Mouse (Mus musculus) inflammation-experienced regulatory T-cells, adult 6 months (primary cell): ENCODE results near the gene Nr2f6. TPM values are rescaled to one million over a fixed set of nuclear protein-coding genes. Genes with fewer than 3 reads are reported as not detected.

Experiments
- ATAC-seq: one replicate; pipeline ENCODE4 v1.8.0; 2017
- polyA plus RNA-seq, 3 experiments: library from polyadenylated mRNA; unstranded; fragments of 100-300 nt; shearing (Covaris generic); gene quantifications; one replicate each; pipeline ENCODE4 v1.2.1; 2017

Nr2f6 gene
- polyA plus RNA-seq, 3 experiments from 2014 or later = 0.93 to 2.4 (median 1.1) TPM

GRCm38 (mm10) chr8:71388267-71388666, 6.5 kb upstream of the Nr2f6 start:
- no peak for ATAC-seq

DNA sequence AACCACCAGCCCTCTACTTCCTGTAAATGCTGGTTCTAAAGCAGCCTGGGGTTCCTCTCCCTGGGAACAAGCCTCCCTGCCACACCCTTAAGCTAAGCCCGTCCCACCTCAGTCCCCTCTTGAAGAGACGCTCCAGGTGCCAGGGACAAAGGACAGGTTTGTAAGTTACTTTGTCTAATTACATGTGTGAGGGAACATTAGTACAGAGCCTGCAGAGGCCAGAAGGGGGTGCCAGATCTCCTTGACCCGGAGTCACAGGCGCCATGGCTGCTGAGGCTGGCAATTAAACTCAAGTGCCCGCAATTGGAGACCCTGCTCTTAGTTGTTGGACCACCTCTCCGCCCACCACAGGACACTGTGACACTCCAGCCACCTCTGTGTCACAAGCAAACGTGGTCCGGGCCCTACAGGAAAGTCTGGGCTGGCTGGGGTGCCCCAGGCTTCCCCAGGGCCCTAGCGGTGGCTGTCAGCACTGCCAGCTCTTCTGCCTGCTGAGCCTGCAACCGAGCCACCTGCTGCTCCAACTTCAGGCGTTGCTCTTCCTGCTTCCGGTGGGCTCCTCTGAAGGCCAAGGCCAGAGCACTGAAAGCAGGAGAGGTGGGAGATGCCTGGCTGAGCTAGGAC, 3.6 kb upstream of the Nr2f6 start:
- ATAC-seq = no peak

DNA sequence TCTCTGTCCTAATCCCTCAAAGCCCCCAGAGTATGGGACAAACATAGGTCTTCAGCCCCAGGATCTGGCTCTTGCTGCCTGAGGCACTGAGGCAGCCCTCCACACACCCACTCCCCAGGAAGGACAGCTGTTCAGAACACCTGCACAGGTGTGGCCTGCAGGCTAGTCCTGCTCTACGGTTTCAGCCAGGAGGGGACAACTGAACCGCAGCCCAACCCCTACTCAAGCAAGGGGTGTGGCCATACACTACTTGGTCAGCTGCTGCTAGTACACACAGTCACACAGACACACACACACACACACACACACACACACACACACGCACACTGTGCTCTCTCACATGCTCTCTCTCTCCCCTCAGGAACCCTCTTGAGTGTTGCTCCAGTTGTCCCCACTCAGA, 2.1 kb upstream of the Nr2f6 start:
- ATAC-seq = no peak

GRCm38 (mm10) chr8:71383396-71383795, 1.6 kb upstream of the Nr2f6 start:
- no peak for ATAC-seq

GRCm38 (mm10) chr8:71381971-71382961, 506 bp upstream of the Nr2f6 start:
- ATAC-seq = peak; percentile 69

DNA sequence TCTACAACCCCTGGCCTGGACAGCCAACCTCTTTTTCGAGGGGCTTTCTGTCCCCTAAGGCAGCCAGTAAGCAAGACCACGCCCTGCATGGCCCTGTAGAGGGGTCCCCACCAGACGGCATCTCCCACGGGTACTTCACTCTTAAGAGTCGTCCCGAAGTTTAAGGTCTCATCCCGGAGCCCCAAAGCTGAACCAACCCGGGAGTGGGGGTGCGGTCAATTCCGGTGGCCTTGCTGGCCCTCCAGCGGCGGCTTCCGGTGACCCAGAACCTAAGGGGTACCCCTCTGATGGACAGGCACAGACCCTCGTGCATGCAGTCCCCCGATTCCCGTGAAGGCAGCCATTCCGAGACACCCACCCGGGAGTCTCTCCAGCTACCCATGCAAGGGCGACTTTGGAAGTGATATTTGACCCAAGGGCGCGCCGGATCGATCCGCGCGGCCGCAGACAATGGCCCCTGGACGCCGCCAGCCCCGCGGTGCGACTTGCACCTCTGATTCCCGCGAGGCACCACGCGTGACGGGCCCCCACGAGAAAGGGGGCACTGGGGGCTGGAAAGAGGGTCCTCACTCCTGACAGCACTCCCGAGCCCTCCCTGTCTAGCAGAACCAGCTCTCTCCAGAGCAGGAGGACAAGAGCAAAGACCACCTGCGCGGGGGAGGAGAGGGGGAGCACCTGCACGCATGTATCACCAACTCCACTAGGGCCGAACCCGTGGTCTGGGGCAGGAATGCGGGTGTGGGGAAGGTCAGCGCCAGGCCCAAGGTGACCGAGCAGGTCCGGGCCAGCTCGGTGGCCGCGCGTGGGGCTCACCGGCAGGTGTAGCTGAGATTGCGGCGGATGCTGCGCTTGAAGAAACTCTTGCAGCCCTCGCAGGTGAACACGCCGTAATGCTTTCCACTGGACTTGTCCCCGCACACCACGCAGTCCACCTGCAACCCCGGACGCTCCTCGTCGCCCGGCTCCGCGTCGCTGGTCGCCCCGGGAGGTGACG, 1.3 kb downstream of the Nr2f6 start:
- ATAC-seq = no peak

DNA sequence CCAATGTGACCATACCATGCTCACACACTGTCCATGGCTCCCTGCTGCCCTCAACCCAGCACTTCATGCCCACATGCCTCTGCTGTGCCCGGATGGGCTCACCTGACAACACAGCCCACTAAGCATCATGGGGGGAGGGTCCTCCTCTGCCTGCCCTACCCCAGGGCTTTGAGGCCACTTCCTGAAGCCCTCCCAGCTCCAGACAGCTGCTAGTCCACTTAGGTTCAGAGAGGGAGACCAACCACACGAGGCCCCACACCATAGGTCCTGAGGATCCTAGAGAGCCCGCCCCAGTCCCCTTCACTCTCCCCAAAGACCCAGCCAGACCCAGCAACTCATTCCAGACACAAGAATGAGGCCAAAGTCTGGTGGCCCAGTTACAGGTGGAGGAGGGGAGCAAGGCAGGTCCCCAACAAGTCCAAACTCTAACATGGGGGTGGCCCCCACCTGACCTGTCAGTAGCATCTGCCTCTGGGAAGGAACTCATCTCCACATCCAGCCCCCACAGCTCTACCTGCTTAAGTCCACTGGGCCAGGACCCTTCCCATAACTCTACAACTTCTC, 2.2 kb downstream of the Nr2f6 start:
- no peak for ATAC-seq

DNA sequence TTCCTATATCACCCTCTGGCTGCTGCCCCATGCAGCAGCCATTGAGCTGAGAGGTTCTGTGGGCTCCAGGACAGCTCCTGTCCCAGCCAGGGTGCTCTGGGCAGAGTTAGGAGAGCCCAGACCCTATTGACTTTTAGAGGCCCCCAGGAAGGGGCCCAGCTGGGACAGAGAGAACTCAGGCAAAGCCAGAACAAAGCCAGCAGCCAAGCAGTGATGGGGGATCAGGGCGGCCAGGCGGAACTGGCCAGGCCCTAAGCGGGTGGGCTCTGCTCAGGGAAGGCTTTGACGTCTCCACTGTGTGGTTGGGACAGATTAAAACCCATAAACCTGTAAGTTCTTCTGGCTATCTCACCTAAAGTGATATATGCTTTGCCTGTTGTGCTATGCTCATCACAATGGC, 2.8 kb downstream of the Nr2f6 start:
- ATAC-seq = no peak

DNA sequence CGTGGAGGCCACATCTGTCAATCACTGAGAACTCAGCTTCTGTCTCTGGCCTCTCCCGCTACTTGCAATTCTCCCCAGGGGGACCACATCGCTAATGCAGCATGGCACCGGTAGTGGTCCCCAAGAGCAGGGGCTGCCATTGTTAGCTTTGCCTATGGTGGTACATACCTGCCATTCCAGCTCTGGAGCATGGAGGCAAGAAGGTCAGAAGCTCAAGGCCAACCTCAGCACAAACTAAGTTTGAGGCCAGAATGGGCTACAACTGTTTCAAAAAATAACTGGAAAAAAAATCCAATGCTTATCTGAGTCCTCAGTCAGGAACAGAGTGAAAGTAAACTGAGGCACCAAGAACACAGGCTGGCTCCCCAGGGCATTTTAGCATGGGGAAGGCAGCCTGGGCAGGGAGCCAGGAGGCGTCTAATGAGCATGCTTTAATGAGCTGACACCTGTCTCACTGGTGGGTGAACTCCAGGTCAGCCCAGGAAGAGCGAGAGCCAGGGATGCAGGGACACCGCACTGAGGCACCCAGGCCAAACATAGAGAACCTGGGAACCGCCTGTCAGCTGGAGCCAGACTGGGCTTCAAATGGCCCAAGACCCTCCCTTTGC, 5.2 kb downstream of the Nr2f6 start:
- no peak for ATAC-seq

DNA sequence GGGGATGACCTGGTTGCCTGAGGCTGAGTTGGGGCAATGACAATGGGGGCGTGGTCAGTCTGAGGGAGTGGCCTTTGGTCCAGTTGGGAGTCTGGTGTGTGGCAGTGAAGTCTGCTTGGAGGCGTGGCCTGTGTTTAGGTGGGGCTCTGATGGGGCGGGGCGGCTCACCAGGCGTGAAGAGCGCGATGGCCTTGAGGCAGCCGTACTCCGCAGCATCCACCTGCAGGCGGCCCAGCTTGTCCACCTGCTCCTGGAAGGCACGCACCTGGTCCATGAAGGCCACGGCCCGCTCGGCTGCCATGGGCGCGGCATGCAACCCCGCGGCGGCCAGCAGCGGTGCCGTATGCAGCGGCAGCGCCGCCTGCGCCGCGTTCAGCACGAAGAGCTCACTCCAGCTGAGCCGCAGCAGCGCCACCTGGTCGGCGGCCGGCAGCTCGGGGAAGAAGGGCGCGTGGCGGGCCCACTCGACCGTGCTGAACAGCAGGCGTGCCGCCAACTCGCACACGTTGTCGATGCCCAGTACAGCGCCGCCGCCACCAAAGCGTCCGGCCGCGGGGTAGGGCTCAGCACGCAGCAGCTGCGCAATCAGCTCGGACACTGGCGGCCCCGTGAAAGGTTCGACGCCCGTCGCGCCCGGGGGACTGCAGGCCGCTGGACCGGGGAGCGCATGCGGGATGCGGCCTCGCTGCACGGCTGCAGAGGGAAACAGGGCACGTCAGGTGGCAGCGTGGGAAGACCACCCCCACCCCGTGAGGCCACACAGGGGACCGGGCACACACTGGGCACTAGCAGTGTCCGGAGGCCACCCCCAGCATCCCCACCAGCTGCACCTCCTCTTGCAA, 6.0 kb downstream of the Nr2f6 start:
- ATAC-seq = no peak

GRCm38 (mm10) chr8:71374616-71375206, 7.0 kb downstream of the Nr2f6 start:
- ATAC-seq = no peak

GRCm38 (mm10) chr8:71373000-71373399, 8.8 kb downstream of the Nr2f6 start:
- no peak for ATAC-seq

DNA sequence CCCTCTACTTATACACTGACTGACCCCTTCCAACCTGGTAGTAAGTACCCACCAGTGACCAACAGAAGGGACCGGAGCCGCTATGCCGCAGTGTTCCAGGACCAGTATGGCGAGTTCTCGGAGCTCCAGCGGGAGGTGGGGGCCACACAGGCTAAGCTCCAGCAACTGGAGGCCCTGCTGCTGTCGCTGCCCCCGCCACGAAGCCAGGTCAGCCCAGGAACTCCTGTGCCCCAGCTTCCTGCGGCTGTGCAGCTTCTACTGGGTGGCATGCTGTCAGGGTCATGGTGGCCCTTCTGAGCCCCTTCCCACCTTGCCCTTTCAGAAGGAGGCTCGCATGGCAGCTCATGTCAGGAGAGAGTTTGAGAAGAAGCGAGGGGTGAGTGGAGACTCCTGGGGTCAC, 9.3 kb downstream of the Nr2f6 start:
- no peak for ATAC-seq

DNA sequence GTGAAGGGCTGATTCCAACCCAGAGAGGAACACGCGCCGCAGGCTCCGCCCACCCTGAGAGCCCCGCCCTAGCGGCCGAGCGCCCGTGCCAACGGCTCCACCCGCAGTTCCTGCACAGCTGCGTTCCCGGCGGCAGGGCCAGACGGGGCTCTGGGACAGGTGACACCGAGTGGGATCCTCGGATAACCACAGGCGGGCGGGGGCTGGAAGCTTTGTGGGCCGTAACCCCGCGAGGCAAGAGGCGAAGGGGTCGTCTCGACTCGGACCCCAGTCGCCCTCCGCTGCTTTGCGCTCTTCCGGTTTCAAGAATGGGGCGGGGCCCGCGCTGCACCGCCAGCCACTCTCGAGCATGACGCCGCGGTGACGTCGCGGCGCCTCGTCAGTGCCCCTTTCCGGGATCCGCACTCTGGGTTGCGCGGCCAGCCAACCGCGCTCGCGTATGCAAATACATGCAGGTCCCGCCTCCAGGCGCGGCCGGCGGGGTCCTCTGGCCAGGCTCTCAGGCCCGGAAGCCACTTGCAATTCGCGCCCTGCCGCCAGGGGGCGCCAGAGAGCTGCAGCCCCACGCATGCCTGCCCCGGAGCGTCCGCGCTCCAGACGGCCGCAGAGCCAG, 10.4 kb downstream of the Nr2f6 start, which contains the start of gene Ocel1:
Ocel1 (plus strand) TSS at position 63 of the 613 bp plus-strand sequence.
- ATAC-seq = peak; percentile 81

- ATAC-seq = no peak
These were observed 11.0 kb downstream of the Nr2f6 start for GRCm38 (mm10) chr8:71370711-71371235.

DNA sequence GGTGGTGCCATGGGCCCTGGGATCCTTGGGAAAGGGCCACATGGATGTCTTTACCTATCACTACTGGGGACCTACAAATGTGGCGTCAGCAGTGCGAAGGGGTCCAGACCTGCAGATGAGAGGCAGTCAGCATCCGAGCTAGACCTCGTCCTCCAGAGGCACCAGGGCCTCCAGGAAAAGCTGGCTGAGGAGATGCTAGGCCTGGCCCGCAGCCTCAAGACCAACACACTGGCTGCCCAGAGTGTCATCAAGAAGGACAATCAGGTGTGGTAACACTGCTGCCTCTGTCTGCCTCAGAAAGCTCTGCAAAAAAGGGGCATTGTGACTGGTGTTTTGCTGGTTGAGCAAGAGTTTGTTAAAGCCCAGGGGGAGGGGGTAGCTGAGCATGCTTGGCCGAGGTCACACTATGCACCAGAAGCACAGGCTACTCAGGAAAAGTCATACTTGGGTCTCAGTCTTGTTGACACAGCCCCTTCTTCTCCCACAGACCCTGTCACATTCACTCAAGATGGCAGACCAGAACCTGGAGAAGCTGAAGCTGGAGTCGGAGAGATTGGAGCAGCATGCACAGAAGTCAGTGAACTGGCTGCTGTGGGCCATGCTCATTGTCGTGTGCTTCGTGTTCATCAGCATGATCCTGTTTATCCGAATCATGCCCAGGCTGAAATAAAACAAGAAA, 12.6 kb downstream of the Nr2f6 start:
- ATAC-seq = no peak

- no peak for ATAC-seq
These were observed 13.4 kb downstream of the Nr2f6 start for GRCm38 (mm10) chr8:71368366-71368765.

DNA sequence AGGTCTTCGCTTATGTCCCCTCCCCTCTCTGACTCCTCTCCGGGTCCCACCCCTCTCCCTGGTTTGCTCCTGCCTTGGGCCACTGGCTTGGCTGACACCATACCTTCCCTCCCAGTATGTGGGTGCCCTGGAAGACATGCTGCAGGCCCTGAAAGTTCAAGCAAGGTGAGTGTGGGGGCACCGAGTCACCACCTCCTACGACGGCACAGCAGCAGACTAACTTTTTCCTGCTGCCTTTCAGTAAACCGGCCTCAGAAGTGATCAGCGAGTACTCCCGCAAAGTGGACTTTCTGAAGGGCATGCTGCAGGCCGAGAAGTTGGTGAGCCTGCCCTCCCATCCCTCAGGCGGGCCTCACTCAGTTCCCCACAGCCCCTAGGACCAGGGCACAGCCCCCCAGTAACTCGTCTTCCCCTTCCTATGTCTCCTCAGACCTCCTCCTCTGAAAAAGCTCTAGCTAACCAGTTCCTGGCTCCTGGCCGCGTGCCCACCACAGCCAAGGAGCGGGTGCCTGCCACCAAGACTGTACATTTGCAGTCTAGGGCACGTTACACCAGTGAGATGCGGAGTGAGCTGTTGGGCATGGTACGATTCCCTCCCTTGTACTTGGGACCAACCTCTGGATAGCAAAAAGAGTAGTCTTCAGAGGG, 14.1 kb downstream of the Nr2f6 start:
- no peak for ATAC-seq
